Mouse (Mus musculus) erythroblast, embryonic 14.5 days (primary cell): ENCODE measurements around the gene H13.

Source experiments
- GATA1 ChIP-seq: IDR thresholded peaks from 2 replicates; pipeline ENCODE4 v1.6.1; 2012; ENCODE audit warnings: low read length, inconsistent platforms, mixed read lengths
- TAL1 ChIP-seq: IDR thresholded peaks from 3 replicates; pipeline ENCODE4 v1.6.1; 2012; ENCODE audit warnings: low read length, inconsistent platforms, mixed read lengths

DNA sequence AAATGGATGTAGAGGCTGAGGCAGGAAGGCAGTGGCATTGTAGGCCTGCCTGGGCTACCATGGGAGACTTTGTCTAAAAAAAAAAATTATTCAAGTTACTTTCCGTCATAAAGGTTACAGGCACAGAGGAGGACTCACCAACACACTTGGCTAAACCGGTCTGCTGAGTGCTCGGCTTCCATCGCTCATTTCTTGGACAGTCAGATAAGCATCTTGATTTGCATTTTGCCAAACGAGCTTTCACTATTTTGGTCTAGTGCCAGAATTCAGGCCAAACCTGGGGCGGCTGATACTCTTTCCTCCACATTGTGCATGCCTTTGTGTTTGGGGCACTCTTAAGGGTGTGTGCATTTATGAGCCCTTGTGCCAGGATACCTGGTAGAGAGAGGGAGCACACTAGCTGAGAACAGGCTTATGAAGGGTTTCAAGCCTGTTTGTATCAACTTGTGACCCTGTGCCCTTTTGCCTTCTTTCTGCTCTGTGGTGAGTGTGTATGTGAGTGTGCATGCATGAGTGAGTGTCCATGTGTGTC lies 47.0 kb downstream of the H13 start:
- no peak for TF ChIP-seq GATA1
- TF ChIP-seq TAL1: no peak
